Mouse (Mus musculus) heart, adult 2 months (tissue): ENCODE data around the gene Ubald2.

Experiments
- CTCF ChIP-seq: fragments of 200-600 bp; IDR thresholded peaks from 2 replicates; pipeline ENCODE4 v1.8.1; 2022; ENCODE audit warnings: antibody characterized with exemption, mild to moderate bottlenecking, moderate library complexity
- EP300 ChIP-seq: fragments of 200-500 bp; IDR thresholded peaks from 2 replicates; pipeline ENCODE4 v1.6.1; 2011; ENCODE audit warnings: low read depth, low read length, control low read depth; ENCODE audit not compliant: insufficient read depth
- POLR2A ChIP-seq: fragments of 200-500 bp; IDR thresholded peaks from 2 replicates; pipeline ENCODE4 v1.6.1; 2011; ENCODE audit warnings: mild to moderate bottlenecking, low read depth, low read length, control low read depth; ENCODE audit not compliant: insufficient read depth

GRCm38 (mm10) chr11:116423782-116424620 is 9.9 kb upstream of the Ubald2 start:
- TF ChIP-seq POLR2A: no peak
- TF ChIP-seq EP300: 0 out of 2 replicates have a peak, but pooled peaks have one; percentile 18
- no peak for TF ChIP-seq CTCF
